Mouse (Mus musculus) cerebellum, adult 2 months (tissue): ENCODE measurements at regions not wholly inside any gene's neighbourhood (a gene's known extent, or its start where the extent isn't known, plus 50 kb on each side); places are given as distances from the start of the nearest gene placed in this dataset.
A peak's percentile ranks its signal among the peaks of the same experiment; 100 is the strongest.
"Not testable (repeated sequence)": the region's sequence is repeated elsewhere in the genome, so short reads cannot be mapped to it uniquely, and the experiment has no call there.

Experiments used
- DNase-seq, 2 experiments: peaks; one replicate each; pipeline ENCODE4 v3.0.0; 2021
- H3K27ac ChIP-seq: fragments of 200-500 bp; 2 replicates; pipeline ENCODE4 v1.5.1; 2012; ENCODE audit warnings: low read length, control low read depth, inconsistent platforms; ENCODE audit not compliant: insufficient read depth
- H3K27me3 ChIP-seq: fragments of 200-500 bp; 2 replicates; pipeline ENCODE4 v1.6.1; 2012; ENCODE audit warnings: inconsistent platforms, mild to moderate bottlenecking, low read length, moderate library complexity; ENCODE audit not compliant: control insufficient read depth, insufficient read depth
- H3K4me1 ChIP-seq: fragments of 200-500 bp; 2 replicates; pipeline ENCODE4 v1.6.1; 2011; ENCODE audit warnings: low read length; ENCODE audit not compliant: control insufficient read depth, insufficient read depth
- H3K4me3 ChIP-seq: fragments of 200-500 bp; replicated peaks from 2 replicates; pipeline ENCODE3; 2011; ENCODE audit warnings: mild to moderate bottlenecking, low read depth, low read length, control low read depth; ENCODE audit not compliant: insufficient read depth
- CTCF ChIP-seq: fragments of 200-500 bp; IDR thresholded peaks from 2 replicates; pipeline ENCODE4 v1.5.1; 2011; ENCODE audit warnings: low read depth, mild to moderate bottlenecking, control low read depth, low read length, moderate library complexity, borderline replicate concordance; ENCODE audit not compliant: insufficient read depth
- POLR2A ChIP-seq: fragments of 200-500 bp; IDR thresholded peaks from 2 replicates; pipeline ENCODE4 v1.6.1; 2011; ENCODE audit warnings: low read length, control low read depth, borderline replicate concordance; ENCODE audit not compliant: insufficient read depth
- WGBS: fragments of 180-500 bp; shearing (Covaris S2); methylation state at CpG from one replicate; pipeline ENCODE4 v1.1.7; 2018; 5-methylcytosine and 5-hydroxymethylcytosine counted together

GRCm38 (mm10) chr11:52460190-52460780 lies 64.1 kb downstream of the 9530068E07Rik start:
- H3K27ac ChIP-seq = no peak overlapping the region

GRCm38 (mm10) chr11:52471128-52471527 lies 74.9 kb downstream of the 9530068E07Rik start:
- H3K4me3 ChIP-seq, H3K27ac ChIP-seq, H3K4me1 ChIP-seq, H3K27me3 ChIP-seq, DNase-seq: not testable (repeated sequence)
- 89% methylated on average over 6 of the region's 6 CpGs for WGBS

More at GRCm38 (mm10) chr11:52460190-52460780, 64.1 kb downstream of the 9530068E07Rik start:
- WGBS = 29% methylated on average over 7 of the region's 7 CpGs
- DNase-seq = peak; percentile 25 to 44
- H3K4me1 ChIP-seq = peaks cover 6% of the 10 kb centered on the region
- H3K27me3 ChIP-seq = no peaks in the 10 kb centered on the region; the same call in 1 of the 2 replicates
- no peak for TF ChIP-seq POLR2A
- no peak for TF ChIP-seq CTCF
- H3K4me3 ChIP-seq = no peak overlapping the region

- not testable (repeated sequence) for DNase-seq, H3K4me3 ChIP-seq
These were observed 83.9 kb downstream of the 9530068E07Rik start for GRCm38 (mm10) chr11:52480111-52480510.

GRCm38 (mm10) chr11:52480694-52481093 lies 84.5 kb downstream of the 9530068E07Rik start:
- H3K4me3 ChIP-seq, H3K27ac ChIP-seq, DNase-seq, H3K4me1 ChIP-seq, H3K27me3 ChIP-seq: not testable (repeated sequence)
- 89% methylated on average over 24 of the region's 24 CpGs for WGBS

More at GRCm38 (mm10) chr11:52480111-52480510, 83.9 kb downstream of the 9530068E07Rik start:
- H3K27me3 ChIP-seq, H3K4me1 ChIP-seq, H3K27ac ChIP-seq: not testable (repeated sequence)
- 64% methylated on average over 10 of the region's 10 CpGs for WGBS

GRCm38 (mm10) chr11:52483534-52483933 lies 87.3 kb downstream of the 9530068E07Rik start:
- not testable (repeated sequence) for H3K27ac ChIP-seq, DNase-seq, H3K27me3 ChIP-seq, H3K4me3 ChIP-seq, H3K4me1 ChIP-seq
- 93% methylated on average over 6 of the region's 8 CpGs for WGBS

GRCm38 (mm10) chr11:52488538-52488937 lies 92.3 kb downstream of the 9530068E07Rik start:
- WGBS = 65% methylated on average over 4 of the region's 4 CpGs
- H3K4me1 ChIP-seq, H3K4me3 ChIP-seq, DNase-seq, H3K27me3 ChIP-seq, H3K27ac ChIP-seq: not testable (repeated sequence)

- H3K27me3 ChIP-seq = no peaks in the 10 kb centered on the region
- H3K27ac ChIP-seq = no peak overlapping the region
- no peak for DNase-seq
- no peaks in the 10 kb centered on the region for H3K4me1 ChIP-seq
- TF ChIP-seq POLR2A = no peak
- no peak for TF ChIP-seq CTCF
- WGBS = 45% methylated on average over 6 of the region's 6 CpGs
- H3K4me3 ChIP-seq = no peak overlapping the region
These were observed 97.1 kb downstream of the 9530068E07Rik start for GRCm38 (mm10) chr11:52493336-52493735.

GRCm38 (mm10) chr11:52496908-52497307 lies 100.7 kb downstream of the 9530068E07Rik start:
- H3K27ac ChIP-seq = no peak overlapping the region
- TF ChIP-seq POLR2A = no peak
- no peak for TF ChIP-seq CTCF
- no peak for DNase-seq
- no peaks in the 10 kb centered on the region for H3K27me3 ChIP-seq
- no peaks in the 10 kb centered on the region for H3K4me1 ChIP-seq
- WGBS = 96% methylated on average over 3 of the region's 3 CpGs
- H3K4me3 ChIP-seq = no peak overlapping the region

- H3K4me3 ChIP-seq = no peak overlapping the region
- no peaks in the 10 kb centered on the region for H3K27me3 ChIP-seq
- no peak overlapping the region for H3K27ac ChIP-seq
- no peak for DNase-seq
- H3K4me1 ChIP-seq = no peaks in the 10 kb centered on the region
- WGBS = 61% methylated on average over 10 of the region's 10 CpGs
- TF ChIP-seq CTCF (no peak), POLR2A (no peak)
These were observed 106.6 kb downstream of the 9530068E07Rik start for GRCm38 (mm10) chr11:52502759-52503365.
